Mouse (Mus musculus) CH12.LX (cell line): ENCODE measurements around the gene Cldn14.

Experiments
- CTCF ChIP-seq, 2 experiments: IDR thresholded peaks in 1 of 2; conservative IDR thresholded peaks in 1 of 2; 2 replicates each; pipeline ENCODE4 v1.5.1; 2011 to 2012; ENCODE audit warnings: low read depth in 2 of 2, low read length in 2 of 2, improper control_type of control experiment in 1 of 2, inconsistent platforms in 1 of 2, mild to moderate bottlenecking in 1 of 2, moderate library complexity in 1 of 2
- EP300 ChIP-seq: IDR thresholded peaks from 2 replicates; pipeline ENCODE4 v1.6.1; 2011; ENCODE audit warnings: low read length, improper control_type of control experiment
- ETS1 ChIP-seq: conservative IDR thresholded peaks from 2 replicates; pipeline ENCODE4 v1.6.1; 2012; ENCODE audit warnings: low read depth, mild to moderate bottlenecking, inconsistent platforms, low read length, improper control_type of control experiment, moderate library complexity
- GABPA ChIP-seq: IDR thresholded peaks from 2 replicates; pipeline ENCODE4 v1.6.1; 2012; ENCODE audit warnings: low read depth, low read length, improper control_type of control experiment, inconsistent platforms; ENCODE audit not compliant: insufficient replicate concordance
- HCFC1 ChIP-seq: IDR thresholded peaks from 2 replicates; pipeline ENCODE4 v1.6.1; 2012; ENCODE audit warnings: low read depth, mild to moderate bottlenecking, inconsistent platforms, low read length, improper control_type of control experiment
- KAT2A ChIP-seq: IDR thresholded peaks from 2 replicates; pipeline ENCODE4 v1.6.1; 2012; ENCODE audit warnings: low read length, improper control_type of control experiment, inconsistent platforms; ENCODE audit not compliant: insufficient replicate concordance
- MAX ChIP-seq: IDR thresholded peaks from 2 replicates; pipeline ENCODE4 v1.6.1; 2011; ENCODE audit warnings: low read length, improper control_type of control experiment
- NRF1 ChIP-seq: IDR thresholded peaks from 2 replicates; pipeline ENCODE4 v1.6.1; 2014; ENCODE audit warnings: low read depth, mild to moderate bottlenecking, inconsistent platforms, low read length, improper control_type of control experiment, moderate library complexity
- POLR2A ChIP-seq: IDR thresholded peaks from 2 replicates; pipeline ENCODE4 v1.6.1; 2011; ENCODE audit warnings: low read depth, mild to moderate bottlenecking, improper control_type of control experiment, low read length
- POLR2AphosphoS2 ChIP-seq: IDR thresholded peaks from 2 replicates; pipeline ENCODE4 v1.6.1; 2011; ENCODE audit warnings: low read depth, low read length, improper control_type of control experiment
- RAD21 ChIP-seq: IDR thresholded peaks from 2 replicates; pipeline ENCODE4 v1.6.1; 2011; ENCODE audit warnings: low read depth, mild to moderate bottlenecking, low read length, improper control_type of control experiment, moderate library complexity
- SIN3A ChIP-seq: IDR thresholded peaks from 2 replicates; pipeline ENCODE4 v1.6.1; 2012; ENCODE audit warnings: low read length, improper control_type of control experiment, inconsistent platforms
- USF1 ChIP-seq: IDR thresholded peaks from 2 replicates; pipeline ENCODE4 v1.6.1; 2014; ENCODE audit warnings: low read depth, mild to moderate bottlenecking, inconsistent platforms, low read length, improper control_type of control experiment
- ZNF384 ChIP-seq: IDR thresholded peaks from 2 replicates; pipeline ENCODE4 v1.6.1; 2012; ENCODE audit warnings: low read depth, low read length, improper control_type of control experiment, inconsistent platforms

DNA sequence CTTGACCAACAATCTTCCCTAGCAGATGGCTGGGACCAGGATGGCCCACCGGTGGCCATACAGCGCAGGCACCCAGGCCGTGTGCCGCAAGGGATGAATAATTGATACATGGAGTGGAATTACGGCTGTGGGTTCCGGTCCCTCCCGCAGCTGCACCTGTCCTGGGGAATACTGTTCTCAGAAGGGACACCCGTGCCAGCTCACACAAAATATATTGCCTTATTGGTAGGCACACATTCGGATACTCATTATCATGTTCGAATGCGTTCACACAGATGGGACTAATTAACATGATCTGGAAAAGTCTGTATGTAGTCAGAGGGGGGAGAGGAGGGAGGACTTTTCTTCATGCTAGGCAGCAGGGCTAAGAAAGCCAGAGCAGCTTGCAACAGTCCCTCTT is 37.6 kb downstream of the Cldn14 start:
- TF ChIP-seq MAX, result no peak
- no peak for TF ChIP-seq NRF1
- no peak for TF ChIP-seq CTCF (conservative IDR thresholded peaks at IDR 0.05 in 1 of 2, IDR thresholded peaks at IDR 0.05 in 1 of 2; ENCODE audit: low read depth in 2 of 2, low read length in 2 of 2)
- no peak for TF ChIP-seq POLR2A
- TF ChIP-seq GABPA, result no peak
- no peak for TF ChIP-seq POLR2AphosphoS2
- no peak for TF ChIP-seq ETS1
- no peak for TF ChIP-seq SIN3A
- no peak for TF ChIP-seq ZNF384
- TF ChIP-seq HCFC1, result no peak
- no peak for TF ChIP-seq USF1
- no peak for TF ChIP-seq RAD21
- TF ChIP-seq KAT2A, result no peak
- TF ChIP-seq EP300, result no peak
